Mouse (Mus musculus): ENCODE measurements around the gene Abl1. TPM values are rescaled to one million over a fixed set of nuclear protein-coding genes. Genes with fewer than 3 reads are reported as not detected.

The Abl1 gene
- 52.8 and 60.6 TPM in 2 replicates for polyA plus RNA-seq (2012; rRNA removed; ENCODE audit: low replicate concordance)

DNA sequence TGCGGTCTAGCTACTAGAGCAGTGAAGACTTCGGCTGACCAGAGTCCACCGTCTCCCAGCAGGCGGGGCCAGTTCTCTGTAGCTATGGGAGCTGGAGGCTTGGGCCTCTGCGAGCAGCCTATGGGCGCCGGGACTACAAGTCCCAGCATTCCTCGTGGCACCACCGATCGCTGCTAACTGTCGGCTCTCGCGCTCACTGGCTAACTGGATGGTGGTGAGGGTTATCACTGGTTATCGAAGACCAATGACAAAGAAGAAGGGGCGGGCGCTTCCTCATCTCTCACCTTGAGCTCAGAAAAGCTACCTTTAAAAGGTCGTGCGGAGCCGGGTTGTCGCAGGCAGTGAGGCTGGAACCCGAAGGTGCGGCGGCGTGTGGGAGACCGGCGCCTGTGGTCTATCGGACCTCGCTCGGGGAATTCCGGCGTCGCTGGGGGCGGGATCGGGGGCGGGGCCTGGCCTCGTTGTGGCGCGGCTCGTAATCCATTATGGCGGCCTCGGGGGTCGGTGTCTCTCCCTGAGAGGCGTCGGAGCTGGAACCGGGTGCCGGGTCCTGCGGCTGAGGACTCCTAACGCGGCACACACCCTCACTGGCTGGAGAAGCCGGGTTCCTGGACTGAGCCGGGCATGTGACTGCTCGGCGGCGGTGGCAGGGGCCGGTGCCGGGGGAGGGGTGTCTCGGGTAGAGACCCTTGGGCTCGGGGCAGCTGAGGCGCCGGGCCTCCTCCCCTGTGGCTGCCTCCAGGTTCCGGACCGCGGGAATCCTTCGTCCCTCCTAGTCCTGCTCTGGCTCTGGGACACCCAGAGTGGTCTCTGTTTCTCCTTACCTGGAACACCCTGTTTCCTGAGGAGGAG, at the start of gene Abl1:
Gene Abl1, plus strand, starts transcription at position 303 of the 852 bp plus-strand sequence.

DNA sequence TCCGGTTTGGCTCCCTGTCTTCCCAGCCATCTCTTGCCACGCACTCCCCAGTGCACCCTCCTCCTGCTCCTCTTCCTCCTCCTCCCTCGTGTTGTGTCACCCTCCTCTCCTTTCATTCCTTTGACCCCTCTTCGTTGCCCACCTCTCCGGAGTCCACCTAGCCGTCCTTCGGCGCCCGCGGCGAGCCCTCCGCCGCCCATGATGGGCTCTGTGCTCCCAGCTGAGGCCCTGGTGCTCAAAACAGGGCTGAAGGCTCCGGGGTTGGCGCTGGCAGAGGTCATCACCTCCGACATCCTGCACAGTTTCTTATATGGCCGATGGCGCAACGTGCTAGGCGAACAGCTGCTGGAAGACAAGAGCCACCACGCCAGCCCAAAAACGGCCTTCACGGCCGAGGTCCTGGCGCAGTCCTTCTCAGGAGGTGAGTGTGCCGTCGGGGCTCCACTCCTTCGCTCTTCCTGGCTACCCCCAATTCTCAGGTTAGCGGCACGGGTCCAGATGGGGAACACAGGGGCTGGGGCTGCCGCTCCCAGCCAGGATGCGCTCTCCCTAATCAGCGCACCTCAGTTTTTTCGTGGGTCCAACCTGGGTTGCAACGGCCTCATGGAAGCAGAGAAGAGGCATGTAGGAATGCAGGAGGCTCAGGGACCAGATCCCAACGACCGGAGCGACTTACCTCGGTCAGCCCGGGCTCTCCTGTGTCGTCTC, 48.1 kb upstream of the Abl1 start, which contains the start of gene Prdm12:
Gene Prdm12, plus strand, starts transcription at position 137 of the 708 bp plus-strand sequence.

DNA sequence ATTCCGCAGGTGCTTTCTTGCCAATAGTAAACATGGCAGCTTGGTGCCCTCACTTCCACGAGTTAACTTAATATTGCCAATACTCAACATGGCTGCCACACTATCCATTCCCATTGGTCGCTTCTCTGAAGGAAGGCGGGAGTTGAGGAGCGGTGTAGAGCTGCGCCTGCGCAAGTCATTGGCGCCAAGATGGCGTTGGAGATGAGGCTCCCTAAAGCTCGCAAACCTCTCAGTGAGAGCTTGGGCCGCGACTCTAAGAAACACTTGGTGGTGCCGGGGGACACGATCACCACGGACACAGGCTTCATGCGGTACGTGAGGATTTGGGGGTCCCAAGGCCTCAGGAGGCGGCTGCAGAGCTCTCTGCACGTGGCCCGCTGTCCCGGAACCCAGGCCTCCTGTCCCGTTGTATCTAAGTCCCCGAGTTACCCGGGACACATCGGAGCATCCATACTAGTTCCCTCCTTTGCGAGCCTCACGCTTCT, 17.6 kb upstream of the Abl1 start, which contains the start of gene Exosc2:
Gene Exosc2, plus strand, starts transcription at position 165 of the 485 bp plus-strand sequence.

DNA sequence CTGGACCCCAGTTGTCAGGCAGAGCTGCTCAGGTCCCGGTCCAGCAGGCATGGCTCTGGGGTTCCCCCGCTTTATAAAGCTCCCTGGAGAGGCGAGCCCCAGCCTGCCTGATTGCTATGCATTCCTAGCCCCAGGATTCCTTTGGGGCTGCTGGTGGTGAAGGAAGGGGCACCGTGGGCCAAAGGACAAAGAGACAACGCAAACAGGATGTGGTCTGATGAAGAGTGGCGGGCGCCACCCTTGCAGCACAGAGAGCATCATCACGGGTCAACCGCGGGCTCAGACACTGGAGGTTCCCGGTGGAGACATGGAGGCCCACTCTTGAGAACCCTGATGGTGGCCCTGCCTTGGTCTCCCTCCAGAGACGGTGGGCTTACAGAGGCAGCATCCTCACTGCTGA, 122.3 kb downstream of the Abl1 start, which contains the start of gene Qrfp:
Gene Qrfp, minus strand, starts transcription at position 137 of the 400 bp plus-strand sequence.

DNA sequence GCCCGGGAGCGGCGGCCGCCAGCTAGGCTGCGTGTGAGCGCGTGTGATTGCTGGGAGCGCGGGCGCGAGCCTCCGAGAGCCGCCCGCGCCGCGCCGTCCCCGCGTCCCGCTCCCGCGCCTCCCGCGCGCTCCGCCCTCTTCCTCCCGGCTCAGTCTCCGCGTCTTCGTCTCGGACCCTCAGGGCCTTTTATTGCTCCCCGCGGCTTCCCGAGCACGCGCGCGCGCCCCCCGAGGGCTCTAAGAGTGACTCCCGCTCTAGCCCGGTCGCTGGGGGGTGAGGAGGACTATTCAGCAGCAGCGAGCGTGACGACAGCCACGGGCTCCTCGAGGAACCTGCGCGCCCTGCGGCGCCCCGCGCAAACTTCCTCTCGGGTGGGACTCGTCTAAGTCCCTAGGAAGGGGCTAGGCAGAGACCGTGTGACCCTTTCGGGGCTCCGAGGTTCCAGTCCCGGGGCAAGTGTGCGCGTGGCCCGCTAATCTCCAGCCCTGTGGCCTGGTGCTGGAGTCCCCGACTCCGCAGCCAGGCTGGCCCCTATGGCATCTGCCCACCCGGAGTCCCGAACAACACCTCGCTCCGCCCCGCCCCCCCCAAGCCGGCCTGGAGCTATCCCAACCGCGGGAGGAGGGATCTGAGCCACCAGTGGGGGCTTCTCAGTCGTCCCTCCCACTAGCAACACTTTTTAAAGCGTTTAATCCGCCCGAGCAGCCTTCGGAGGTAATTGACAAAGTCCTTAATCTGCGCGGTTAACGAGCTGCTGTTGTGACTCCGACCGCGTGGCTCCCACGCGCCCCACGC, 157.9 kb downstream of the Abl1 start, which contains the start of gene Fibcd1:
Gene Fibcd1, minus strand, starts transcription at position 110 of the 796 bp plus-strand sequence.

Other genes with a start within 250 kb of the Abl1 start
- 15.4 and 22.2 TPM in 2 replicates for gene Ass1, start 218.2 kb upstream of the Abl1 start, polyA plus RNA-seq (2012; rRNA removed; ENCODE audit: low replicate concordance)
- 13.6 and 44.9 TPM in 2 replicates for gene Fubp3, start 115.7 kb upstream of the Abl1 start, polyA plus RNA-seq (2012; rRNA removed; ENCODE audit: low replicate concordance)
- not detected in 2 replicates for gene Prdm12, start 48.3 kb upstream of the Abl1 start, polyA plus RNA-seq (2012; rRNA removed; ENCODE audit: low replicate concordance)
- gene Exosc2, start 17.7 kb upstream of the Abl1 start, polyA plus RNA-seq (2012; rRNA removed; ENCODE audit: low replicate concordance) = 8.6 and 13.3 TPM in 2 replicates
- 0.37 and 0.88 TPM in 2 replicates for gene Qrfp, start 122.2 kb downstream of the Abl1 start, polyA plus RNA-seq (2012; rRNA removed; ENCODE audit: low replicate concordance)
- gene Fibcd1, start 157.6 kb downstream of the Abl1 start, polyA plus RNA-seq (2012; rRNA removed; ENCODE audit: low replicate concordance) = 0.14 and 0.35 TPM in 2 replicates
- 21.2 and 29.6 TPM in 2 replicates for gene Lamc3, start 198.9 kb downstream of the Abl1 start, polyA plus RNA-seq (2012; rRNA removed; ENCODE audit: low replicate concordance)

All from mammary gland, adult 2 months (tissue).